Mouse (Mus musculus) limb, embryonic 14.5 days (tissue): ENCODE results near the gene Irf1. TPM values are rescaled to one million over a fixed set of nuclear protein-coding genes. Genes with fewer than 3 reads are reported as not detected.

Source experiments
- ATAC-seq: fragments of 200-750 bp; cut with Nextera tagmentation; 2 replicates; pipeline ENCODE4 v1.8.0; 2017; ENCODE audit warnings: low read depth, moderate number of reproducible peaks, moderate TSS enrichment; ENCODE audit not compliant: low FRiP score
- DNase-seq: peaks from one replicate; pipeline ENCODE4 v3.0.0-alpha.2; 2015; ENCODE audit warnings: low spot score
- H3K27ac ChIP-seq: fragments of 300-500 bp; sonication (generic); replicated peaks from 2 replicates; pipeline ENCODE4 v1.5.1; 2014; ENCODE audit warnings: low read depth, mild to moderate bottlenecking, low read length, moderate library complexity, mixed read lengths
- H3K27me3 ChIP-seq: fragments of 300-500 bp; sonication (generic); 2 replicates; pipeline ENCODE4 v1.6.1; 2014; ENCODE audit warnings: low read length, mixed read lengths; ENCODE audit not compliant: control insufficient read depth, insufficient read depth
- H3K36me3 ChIP-seq: fragments of 300-500 bp; sonication (generic); 2 replicates; pipeline ENCODE4 v1.6.1; 2014; ENCODE audit warnings: mild to moderate bottlenecking, low read length, moderate library complexity, mixed read lengths; ENCODE audit not compliant: control insufficient read depth, insufficient read depth
- H3K4me1 ChIP-seq: fragments of 300-500 bp; sonication (generic); 2 replicates; pipeline ENCODE4 v1.6.1; 2014; ENCODE audit warnings: antibody characterized with exemption, low read length, mixed read lengths; ENCODE audit not compliant: control insufficient read depth, insufficient read depth
- H3K4me2 ChIP-seq: fragments of 300-500 bp; sonication (generic); replicated peaks from 2 replicates; pipeline ENCODE4 v1.6.1; 2014; ENCODE audit warnings: low read depth, mild to moderate bottlenecking, low read length, moderate library complexity; ENCODE audit not compliant: severe bottlenecking
- H3K4me3 ChIP-seq: fragments of 300-500 bp; sonication (generic); replicated peaks from 2 replicates; pipeline ENCODE4 v1.5.1; 2014; ENCODE audit warnings: low read length
- H3K9ac ChIP-seq: fragments of 300-500 bp; sonication (generic); 2 replicates; pipeline ENCODE4 v1.6.1; 2014; ENCODE audit warnings: mild to moderate bottlenecking, low read depth, low read length, moderate library complexity; ENCODE audit not compliant: severe bottlenecking
- H3K9me3 ChIP-seq: fragments of 300-500 bp; sonication (generic); 2 replicates; pipeline ENCODE4 v1.6.1; 2016; ENCODE audit warnings: low read length; ENCODE audit not compliant: control insufficient read depth
- POLR2A ChIP-seq: fragments of 200-500 bp; IDR thresholded peaks from 2 replicates; pipeline ENCODE4 v1.8.0; 2012; ENCODE audit warnings: inconsistent platforms, mild to moderate bottlenecking, moderate library complexity, borderline replicate concordance; ENCODE audit not compliant: insufficient read depth, insufficient read length; ENCODE audit errors: extremely low read depth
- WGBS: fragments of 180-500 bp; shearing (Covaris S2); extraction: QIAGEN DNeasy Blood & Tissue Kit; methylation state at CpG from one replicate; pipeline ENCODE4 v1.1.7; 2014; 5-methylcytosine and 5-hydroxymethylcytosine counted together
- polyA plus RNA-seq, 2 experiments: library from polyadenylated mRNA; depleted of rRNA in 1 of 2; stranded (reverse) in 1 of 2; unstranded in 1 of 2; fragments of >200 nt; fragmentation: Nextera tagmentation in 1 of 2; extraction: Ambion mirVana in 1 of 2; gene quantifications; 2 replicates each; pipeline versions ENCODE4 v1.2.1 to v1.2.3; 2012 to 2014

Gene Irf1
- polyA plus RNA-seq, 2 experiments: 11.8 to 16.8 TPM

- H3K27ac ChIP-seq: no peak overlapping the region
- H3K4me3 ChIP-seq: no peak overlapping the region
- no peaks in the 10 kb centered on the region for H3K9me3 ChIP-seq
- no peaks in the 10 kb centered on the region; the same call in 1 of the 2 replicates for H3K4me1 ChIP-seq
- H3K27me3 ChIP-seq: no peaks in the 10 kb centered on the region
- WGBS: 82% methylated on average over 9 of the region's 9 CpGs
- H3K4me2 ChIP-seq: no peak overlapping the region
- H3K36me3 ChIP-seq: no peaks in the 10 kb centered on the region
- H3K9ac ChIP-seq: no peak overlapping the region
- ATAC-seq (no peak), DNase-seq (no peak)
- TF ChIP-seq POLR2A: no peak
Observed at GRCm38 (mm10) chr11:53783288-53783687, 13.5 kb downstream of the Irf1 start.

GRCm38 (mm10) chr11:53785311-53785936 is 15.6 kb downstream of the Irf1 start:
- ATAC-seq (no peak), DNase-seq (no peak)
- TF ChIP-seq POLR2A: no peak
- WGBS: 90% methylated on average over 3 of the region's 3 CpGs
- no peak overlapping the region for H3K4me2 ChIP-seq
- no peaks in the 10 kb centered on the region; the same call in 1 of the 2 replicates for H3K4me1 ChIP-seq
- no peaks in the 10 kb centered on the region for H3K9me3 ChIP-seq
- H3K36me3 ChIP-seq: no peaks in the 10 kb centered on the region
- no peaks in the 10 kb centered on the region for H3K27me3 ChIP-seq
- H3K4me3 ChIP-seq: no peak overlapping the region
- no peak overlapping the region for H3K9ac ChIP-seq
- H3K27ac ChIP-seq: no peak overlapping the region

DNA sequence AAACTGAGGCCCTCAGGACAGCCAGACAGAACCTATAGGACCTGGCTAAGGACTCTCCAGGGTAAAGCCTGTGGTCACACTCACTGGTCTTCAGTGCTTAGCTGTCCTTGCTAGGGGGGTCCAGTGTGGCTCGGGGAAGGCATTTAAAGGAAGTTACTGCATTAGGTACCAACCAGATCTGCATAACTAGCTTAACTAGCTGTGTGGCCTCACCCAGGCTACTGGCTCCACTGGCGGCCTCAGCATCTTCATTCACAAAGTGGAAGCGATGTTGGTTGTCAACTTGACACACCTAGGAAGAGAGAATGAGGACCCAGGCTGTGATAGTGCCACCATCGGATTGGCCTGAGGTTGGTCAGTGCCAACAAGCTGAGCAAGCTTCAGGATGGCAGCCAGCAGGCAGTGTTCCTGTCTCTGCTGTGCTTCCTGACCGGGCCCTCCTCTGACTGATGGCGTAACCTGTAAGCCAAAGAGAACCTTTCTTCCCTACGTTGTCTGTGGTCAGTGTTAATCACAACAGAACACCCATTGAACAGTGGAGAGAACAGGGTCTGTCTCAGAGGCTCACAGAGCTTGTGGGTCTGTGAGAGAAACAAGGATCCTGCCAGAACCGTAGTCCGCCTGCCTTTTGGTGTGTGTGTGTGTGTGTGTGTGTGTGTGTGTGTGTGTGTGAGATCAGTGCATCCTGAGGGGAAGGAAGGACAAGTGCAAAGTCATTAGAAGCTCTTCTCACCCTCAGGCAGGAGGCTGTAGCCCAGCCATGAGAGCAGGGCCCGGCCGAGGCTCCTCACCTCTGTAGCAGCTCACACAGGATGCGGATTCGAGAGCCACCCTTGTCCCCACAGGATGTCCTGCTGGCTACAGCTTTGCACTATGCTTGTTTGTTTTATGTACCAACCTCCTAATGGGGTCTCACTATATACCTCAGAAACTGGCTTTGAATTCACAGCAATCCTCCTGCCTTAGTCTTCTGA is 16.5 kb downstream of the Irf1 start:
- TF ChIP-seq POLR2A: no peak
- WGBS: 84% methylated on average over 13 of the region's 13 CpGs

DNA sequence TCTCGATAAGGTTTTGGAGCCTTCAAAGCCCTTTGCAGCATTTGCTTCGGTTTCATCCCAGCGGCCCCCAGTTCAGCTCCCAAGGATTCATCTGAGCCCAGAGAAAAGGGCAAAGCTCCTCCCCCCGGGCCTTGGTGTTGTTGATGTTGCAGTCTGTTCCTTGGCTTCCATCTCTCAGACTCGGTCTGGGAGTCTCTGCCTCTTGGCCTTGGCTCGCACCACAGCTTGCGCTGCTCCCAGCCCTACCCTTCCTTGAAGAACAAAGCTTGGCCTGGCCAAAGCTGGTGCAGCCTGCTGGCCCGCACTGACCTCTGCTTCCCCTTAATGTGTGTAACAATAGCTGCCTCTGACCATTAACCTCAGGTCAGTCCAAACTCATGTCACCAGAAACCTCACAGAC is 18.4 kb downstream of the Irf1 start:
- Histone ChIP-seq H3K27ac (no peak overlapping the region), H3K9ac (no peak overlapping the region), H3K4me2 (no peak overlapping the region), H3K4me3 (no peak overlapping the region), H3K27me3 (no peaks in the 10 kb centered on the region), H3K36me3 (no peaks in the 10 kb centered on the region), H3K4me1 (no peaks in the 10 kb centered on the region), H3K9me3 (no peaks in the 10 kb centered on the region)
- WGBS: 86% methylated on average over 8 of the region's 8 CpGs
- DNase-seq (no peak), ATAC-seq (no peak)
- TF ChIP-seq POLR2A: no peak

More for the DNA sequence above, 16.5 kb downstream of the Irf1 start:
- no peaks in the 10 kb centered on the region; the same call in 1 of the 2 replicates for H3K4me1 ChIP-seq
- no peaks in the 10 kb centered on the region for H3K9me3 ChIP-seq
- no peak overlapping the region for H3K4me2 ChIP-seq
- DNase-seq (no peak), ATAC-seq (no peak)
- no peaks in the 10 kb centered on the region for H3K36me3 ChIP-seq
- H3K27ac ChIP-seq: no peak overlapping the region
- no peaks in the 10 kb centered on the region for H3K27me3 ChIP-seq
- H3K9ac ChIP-seq: no peak overlapping the region
- H3K4me3 ChIP-seq: no peak overlapping the region

DNA sequence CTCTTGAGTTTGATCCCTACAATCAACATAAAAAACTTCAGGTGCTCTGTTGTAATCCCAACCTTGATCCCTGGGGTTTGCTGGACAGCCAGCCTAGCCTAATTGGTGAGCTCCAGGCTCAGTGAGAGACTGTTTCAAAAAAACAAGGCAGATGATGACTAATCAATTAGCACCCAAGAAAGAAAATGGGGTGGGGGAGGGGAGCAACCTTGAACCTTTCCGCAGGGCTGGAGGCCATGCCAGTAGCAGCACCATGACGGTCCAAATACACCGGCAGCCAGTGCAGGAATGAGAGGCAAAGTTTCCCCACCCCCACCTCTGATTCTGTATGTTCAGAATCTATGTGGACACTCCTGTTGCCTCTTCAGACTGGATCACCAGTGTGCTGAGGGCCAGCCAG is 19.5 kb downstream of the Irf1 start:
- DNase-seq: no peak
- Histone ChIP-seq H3K27ac (no peak overlapping the region), H3K4me3 (no peak overlapping the region), H3K4me2 (no peak overlapping the region), H3K9ac (no peak overlapping the region), H3K27me3 (no peaks in the 10 kb centered on the region), H3K4me1 (peaks cover 7% of the 10 kb centered on the region; the same call in 1 of the 2 replicates), H3K9me3 (no peaks in the 10 kb centered on the region), H3K36me3 (no peaks in the 10 kb centered on the region)
- no peak for ATAC-seq
- 63% methylated on average over 3 of the region's 3 CpGs for WGBS
- no peak for TF ChIP-seq POLR2A
